Mouse (Mus musculus) layer of hippocampus, postnatal 10 days (tissue): Measurements from ENCODE around the gene Foxo4. TPM values are rescaled to one million over a fixed set of nuclear protein-coding genes. Genes with fewer than 3 reads are reported as not detected.

Source experiments
- DNase-seq, 2 experiments: peaks; one replicate each; pipeline ENCODE4 v3.0.0; 2021; ENCODE audit warnings: low spot score in 2 of 2
- total RNA-seq, 2 experiments: library from RNA; stranded (reverse); gene quantifications; 2 replicates each; pipeline ENCODE4 v1.2.3; 2021

Foxo4 gene
- total RNA-seq, 2 experiments from 2014 or later, result 14.2 to 16.2 TPM

DNA sequence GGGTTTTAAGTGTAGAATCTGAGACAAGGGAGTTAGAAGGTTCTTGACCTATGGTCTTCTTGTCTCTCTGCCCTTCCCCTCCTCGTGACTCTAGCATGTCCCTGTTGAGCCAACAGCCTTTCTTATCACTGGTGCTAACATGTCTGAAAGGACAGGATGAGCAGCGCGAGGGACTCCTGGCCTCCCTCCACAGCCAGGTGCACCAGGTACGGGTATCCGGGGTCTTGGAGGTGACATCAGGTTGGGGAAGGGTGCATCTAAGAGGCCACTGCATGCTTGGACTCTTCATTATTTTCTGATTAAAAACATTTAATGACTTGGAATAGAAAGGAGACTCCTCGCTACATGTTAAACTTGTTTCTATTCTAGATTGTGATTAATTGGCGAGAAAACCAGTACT, 34.7 kb downstream of the Foxo4 start:
- DNase-seq, result no peak

DNA sequence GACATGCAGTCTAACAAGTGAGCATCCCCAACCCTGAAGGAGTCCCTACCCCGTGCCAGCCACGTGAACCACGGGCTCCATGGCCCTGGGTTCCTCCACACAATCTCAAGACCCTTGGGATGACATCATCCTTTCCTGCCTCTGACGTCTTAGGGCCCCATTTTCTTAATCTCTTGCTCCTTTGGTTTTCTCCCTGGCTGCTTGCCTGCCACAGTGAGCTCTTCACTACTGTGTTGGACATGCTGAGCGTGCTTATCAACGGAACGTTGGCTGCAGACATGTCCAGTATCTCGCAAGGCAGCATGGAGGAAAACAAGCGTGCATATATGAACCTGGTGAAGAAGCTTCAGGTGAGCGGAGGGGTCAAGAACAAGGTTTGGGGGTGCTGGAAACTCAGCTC, 35.8 kb downstream of the Foxo4 start:
- no peak for DNase-seq

DNA sequence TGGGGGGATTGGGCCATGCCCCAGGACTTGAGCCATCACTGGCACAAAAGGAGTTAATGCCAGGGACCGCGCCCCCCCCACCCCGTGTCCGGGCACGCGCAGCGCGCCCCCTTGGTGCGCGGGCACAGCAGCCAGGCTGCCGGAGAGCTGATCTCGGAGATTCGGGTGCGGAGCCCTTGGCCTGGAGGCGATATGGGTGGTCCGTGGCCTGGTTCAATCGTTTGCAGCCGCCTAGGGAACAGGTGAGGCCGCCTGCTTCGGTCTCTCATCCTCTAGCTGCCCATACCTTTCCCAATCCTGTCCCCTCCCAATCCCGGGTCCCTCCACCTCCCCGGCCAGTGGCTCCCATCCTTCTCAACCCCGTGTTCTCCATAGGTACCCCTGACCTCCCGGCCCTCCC, 44.7 kb downstream of the Foxo4 start, which contains the start of gene Nlgn3:
Gene Nlgn3 (plus strand): TSS at position 114 of the 400 bp plus-strand sequence.
- DNase-seq, result peak; percentile 59 to 63

DNA sequence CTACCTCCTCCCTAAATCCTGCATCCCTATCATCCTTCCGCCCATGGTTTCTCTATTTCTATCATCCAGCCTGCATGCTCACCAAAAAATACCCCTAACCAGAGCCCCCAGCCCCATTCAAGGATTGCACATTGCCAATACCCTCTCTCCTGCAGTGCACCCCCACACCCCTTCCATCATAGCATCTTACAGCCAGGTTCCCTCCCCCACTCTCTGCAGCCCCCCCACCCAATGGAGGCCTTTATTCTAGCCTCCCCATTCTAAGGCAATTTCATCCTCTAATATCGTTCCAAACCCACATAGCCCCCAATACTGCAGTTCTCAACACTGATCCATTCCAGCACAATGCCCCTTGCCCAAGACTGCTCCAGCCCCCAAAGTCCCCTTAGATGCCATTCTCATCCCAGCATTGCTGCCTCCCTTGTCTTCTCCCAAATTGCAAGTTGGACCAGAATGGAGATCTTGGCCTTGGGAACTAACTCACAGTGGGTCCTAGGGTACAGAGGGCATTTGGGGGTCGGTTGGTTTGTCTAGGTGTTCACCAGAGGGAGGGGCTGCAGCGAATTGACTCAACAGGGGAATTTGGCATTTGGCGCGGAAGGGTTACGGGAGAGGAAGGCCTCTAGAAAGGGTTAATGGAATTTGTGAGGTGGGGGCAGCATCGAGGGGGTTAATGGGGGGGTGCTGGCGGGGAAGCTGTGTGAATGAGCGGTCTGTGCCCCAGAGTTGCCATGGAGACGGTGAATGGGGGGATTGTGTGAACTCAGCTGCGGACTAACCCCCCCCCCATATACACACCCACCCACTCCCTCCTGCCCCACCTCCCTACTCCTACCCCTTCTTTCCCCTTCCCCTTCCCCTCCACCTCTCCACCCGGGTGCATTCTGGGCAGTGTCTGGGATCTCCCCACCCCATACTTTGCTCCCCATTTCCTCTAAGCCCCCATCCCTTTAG, 45.4 kb downstream of the Foxo4 start:
- peak; percentile 35 to 47 for DNase-seq

DNA sequence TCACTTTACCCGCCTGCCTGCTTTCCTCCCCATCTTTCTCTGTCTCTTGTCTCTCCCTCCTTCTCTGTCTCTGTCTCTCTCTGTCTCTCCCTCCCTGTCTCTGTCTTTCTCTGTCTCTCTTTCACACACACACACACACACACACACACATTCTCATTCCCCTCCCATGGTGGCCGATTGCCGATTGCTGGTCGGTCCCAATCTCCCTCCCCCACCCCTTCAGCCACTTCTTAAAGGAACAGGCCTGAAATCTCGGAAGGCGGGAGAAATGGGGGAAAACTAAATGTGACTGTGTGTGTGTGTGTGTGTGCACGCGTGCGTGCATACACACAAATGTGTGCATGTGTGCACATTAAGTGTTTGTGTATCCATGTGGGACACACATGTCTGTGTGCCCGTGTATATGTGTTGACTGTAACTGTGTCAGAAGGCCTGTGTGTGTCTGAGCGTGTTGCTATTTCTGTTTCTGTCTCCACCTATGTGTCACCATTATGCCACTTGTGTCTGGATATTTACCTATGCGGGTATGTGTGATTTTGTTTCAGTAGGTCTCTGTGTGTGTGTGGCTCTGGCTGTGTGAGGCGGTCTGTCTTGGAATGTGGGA, 46.2 kb downstream of the Foxo4 start:
- DNase-seq, result no peak

DNA sequence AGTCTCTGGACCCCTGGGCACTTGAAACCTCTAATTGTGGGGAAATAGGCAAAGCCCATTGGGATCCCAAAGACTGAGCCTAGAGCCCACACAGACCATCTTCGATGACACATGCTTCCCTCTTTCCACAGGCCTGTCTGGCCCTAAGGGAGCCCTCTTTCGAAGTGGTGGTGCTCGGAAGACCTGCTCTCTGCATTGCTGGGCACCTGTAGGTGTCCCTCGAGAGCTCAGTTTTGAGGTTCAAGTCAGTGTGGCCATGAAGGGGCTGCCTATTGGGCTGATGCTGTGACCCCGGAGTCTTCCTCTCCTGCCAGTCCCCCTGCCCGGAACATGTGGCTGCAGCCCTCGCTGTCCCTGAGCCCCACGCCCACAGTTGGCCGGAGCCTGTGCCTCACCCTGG, 47.3 kb downstream of the Foxo4 start:
- DNase-seq, result peak in 1 of 2 experiments; percentile 30

DNA sequence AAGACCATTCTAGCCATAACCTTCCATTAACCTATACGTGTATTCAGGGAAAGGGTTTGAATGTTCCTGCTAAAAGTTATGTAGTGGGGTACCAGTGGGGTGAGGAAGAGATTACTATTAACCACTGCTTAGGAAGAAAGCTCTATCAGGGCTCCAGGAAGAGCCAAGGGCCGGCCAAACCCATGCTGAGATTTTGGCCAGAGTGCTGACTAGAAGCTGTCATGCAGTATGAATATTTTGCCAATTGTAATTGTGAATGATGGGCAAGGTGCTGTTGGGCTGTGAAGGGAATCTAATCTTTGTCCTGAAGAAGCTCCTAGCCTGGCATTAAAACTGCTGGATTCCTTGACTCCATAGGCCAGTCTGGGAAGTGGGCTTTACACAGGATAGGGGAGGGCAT, 50.3 kb downstream of the Foxo4 start:
- DNase-seq, result no peak

DNA sequence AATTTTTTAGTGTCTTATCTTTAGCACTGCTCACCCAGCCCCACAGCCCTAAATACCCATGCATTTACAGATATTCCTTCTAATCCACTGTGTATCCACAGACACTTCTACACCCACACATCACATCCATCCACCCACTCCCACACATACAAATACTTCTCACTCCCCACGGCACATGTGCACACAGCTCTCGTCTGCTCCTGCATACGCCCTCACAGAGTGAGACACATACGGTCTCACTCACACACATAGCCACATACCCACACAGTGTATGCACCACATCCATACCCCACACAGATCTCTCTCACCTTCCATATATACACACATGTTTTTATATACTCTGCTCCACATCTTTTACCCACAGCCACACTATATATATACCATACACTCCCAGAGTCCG, 55.0 kb downstream of the Foxo4 start:
- no peak for DNase-seq

Other genes starting within 250 kb of the Foxo4 start
- under 1 TPM; 0.09 to 0.14 TPM for gene Tex11, start 194.9 kb upstream of the Foxo4 start, total RNA-seq
- gene Slc7a3, start 168.5 kb upstream of the Foxo4 start, total RNA-seq, result 10 to 100 TPM; 17.7 to 20.1 TPM
- gene Snx12, start 32.0 kb upstream of the Foxo4 start, total RNA-seq, result 10 to 100 TPM; 70.3 to 76.2 TPM
- not detected for gene Gm614, start 9.5 kb downstream of the Foxo4 start, total RNA-seq
- gene Il2rg, start 13.7 kb downstream of the Foxo4 start, total RNA-seq, result 1 to 10 TPM; 2.6 to 3.1 TPM
- not detected for gene Gm20489, start 14.5 kb downstream of the Foxo4 start, total RNA-seq
- gene Med12, start 19.5 kb downstream of the Foxo4 start, total RNA-seq, result 10 to 100 TPM; 34.0 to 34.5 TPM
- gene Nlgn3, start 44.6 kb downstream of the Foxo4 start, total RNA-seq, result 100 to 1,000 TPM; 210 to 217 TPM
- gene Gjb1, start 121.8 kb downstream of the Foxo4 start, total RNA-seq, result under 1 TPM; 0.78 to 0.96 TPM
- 100 to 1,000 TPM; 154 to 171 TPM for gene Zmym3, start 166.3 kb downstream of the Foxo4 start, total RNA-seq
- gene Nono, start 174.8 kb downstream of the Foxo4 start, total RNA-seq, result 100 to 1,000 TPM; 157 to 193 TPM
- gene Itgb1bp2, start 194.6 kb downstream of the Foxo4 start, total RNA-seq, result 1 to 10 TPM; 1.4 to 1.5 TPM